Mouse (Mus musculus) intestine, embryonic 14.5 days (tissue): ENCODE measurements around the gene Tprn. TPM values are rescaled to one million over a fixed set of nuclear protein-coding genes. Genes with fewer than 3 reads are reported as not detected.
A peak's percentile ranks its signal among the peaks of the same experiment; 100 is the strongest.
"Not testable (repeated sequence)": the region's sequence is repeated elsewhere in the genome, so short reads cannot be mapped to it uniquely, and the experiment has no call there.

Experiments used
- ATAC-seq: fragments of 200-750 bp; cut with Nextera tagmentation; replicated peaks from 2 replicates; pipeline ENCODE4 v1.8.0; 2017; ENCODE audit warnings: low read depth, moderate number of reproducible peaks, moderate TSS enrichment, moderate library complexity; ENCODE audit not compliant: low FRiP score, low TSS enrichment
- DNase-seq: peaks from one replicate; pipeline ENCODE4 v3.0.0-alpha.2; 2018; ENCODE audit warnings: low spot score
- H3K27ac ChIP-seq: fragments of 300-500 bp; sonication (generic); 2 replicates; pipeline ENCODE4 v1.5.1; 2014; ENCODE audit warnings: low read depth, mild to moderate bottlenecking, control low read depth
- H3K27me3 ChIP-seq: fragments of 300-500 bp; sonication (generic); replicated peaks from 2 replicates; pipeline ENCODE4 v1.6.1; 2014; ENCODE audit warnings: low read length, control low read depth; ENCODE audit not compliant: control insufficient read depth, insufficient read depth
- H3K36me3 ChIP-seq: fragments of 300-500 bp; sonication (generic); 2 replicates; pipeline ENCODE4 v1.6.1; 2014; ENCODE audit warnings: low read length, control low read depth; ENCODE audit not compliant: control insufficient read depth, insufficient read depth
- H3K4me1 ChIP-seq: fragments of 300-500 bp; sonication (generic); replicated peaks from 2 replicates; pipeline ENCODE4 v1.6.1; 2014; ENCODE audit warnings: low read length, control low read depth, mixed read lengths; ENCODE audit not compliant: control insufficient read depth, insufficient read depth
- H3K4me2 ChIP-seq: fragments of 300-500 bp; sonication (generic); 2 replicates; pipeline ENCODE4 v1.6.1; 2014; ENCODE audit warnings: low read length
- H3K4me3 ChIP-seq: fragments of 300-500 bp; sonication (generic); 2 replicates; pipeline ENCODE4 v1.5.1; 2014; ENCODE audit warnings: low read depth, low read length, control low read depth, mixed read lengths
- H3K9ac ChIP-seq: fragments of 300-500 bp; sonication (generic); 2 replicates; pipeline ENCODE4 v1.6.1; 2014; ENCODE audit warnings: mild to moderate bottlenecking, low read length
- H3K9me3 ChIP-seq: fragments of 300-500 bp; sonication (generic); 2 replicates; pipeline ENCODE4 v1.6.1; 2016; ENCODE audit warnings: low read length, control low read depth; ENCODE audit not compliant: control insufficient read depth
- WGBS: fragments of 180-500 bp; shearing (Covaris S2); extraction: QIAGEN DNeasy Blood & Tissue Kit; methylation state at CpG from one replicate; pipeline ENCODE4 v1.1.7; 2014; 5-methylcytosine and 5-hydroxymethylcytosine counted together
- polyA plus RNA-seq: library from polyadenylated mRNA; unstranded; fragments of >200 nt; fragmentation: Nextera tagmentation; extraction: Ambion mirVana; gene quantifications from 2 replicates; pipeline ENCODE4 v1.2.1, GENCODE M21; 2014

Gene Tprn
- polyA plus RNA-seq, 1 experiment from 2014 or later = 7.8 TPM

- H3K27ac ChIP-seq, H3K9me3 ChIP-seq, ATAC-seq, H3K36me3 ChIP-seq, H3K27me3 ChIP-seq, DNase-seq: not testable (repeated sequence)
- peak overlapping the region; percentile 81; the same call in 1 of the 2 replicates for H3K9ac ChIP-seq
- H3K4me1 ChIP-seq = peaks cover 11% of the 10 kb centered on the region
- H3K4me2 ChIP-seq = peak overlapping the region; percentile 82
- WGBS = 60% methylated on average over 10 of the region's 12 CpGs
- H3K4me3 ChIP-seq = peak overlapping the region; percentile 81
Observed at GRCm38 (mm10) chr2:25256443-25257109, 5.8 kb upstream of the Tprn start.

DNA sequence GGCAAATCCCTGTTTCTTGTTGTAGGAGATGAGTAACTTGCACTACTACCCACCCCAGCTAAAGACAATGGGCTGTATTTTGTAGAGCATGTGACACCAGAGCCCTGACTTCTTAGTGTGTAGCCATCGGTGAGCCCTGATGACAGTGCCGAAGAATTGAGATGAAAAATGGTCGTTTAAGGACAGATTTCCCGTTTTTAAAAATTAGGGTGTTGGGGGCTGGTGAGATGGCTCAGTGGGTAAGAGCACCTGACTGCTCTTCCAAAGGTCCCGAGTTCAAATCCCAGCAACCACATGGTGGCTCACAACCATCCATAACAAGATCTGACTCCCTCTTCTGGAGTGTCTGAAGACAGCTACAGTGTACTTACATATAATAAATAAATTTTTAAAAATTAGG is 5.2 kb upstream of the Tprn start:
- not testable (repeated sequence) for H3K4me3 ChIP-seq, H3K9ac ChIP-seq, DNase-seq, H3K27ac ChIP-seq, H3K36me3 ChIP-seq, H3K9me3 ChIP-seq, ATAC-seq, H3K4me2 ChIP-seq, H3K27me3 ChIP-seq
- peaks cover 11% of the 10 kb centered on the region for H3K4me1 ChIP-seq
- 86% methylated on average over 5 of the region's 5 CpGs for WGBS

GRCm38 (mm10) chr2:25258887-25259286 is 3.5 kb upstream of the Tprn start:
- Histone ChIP-seq H3K4me2 (no peak overlapping the region), H3K27ac (no peak overlapping the region), H3K4me1 (peaks cover 16% of the 10 kb centered on the region), H3K9ac (no peak overlapping the region), H3K4me3 (no peak overlapping the region), H3K27me3 (peaks cover 5% of the 10 kb centered on the region; the same call in 1 of the 2 replicates), H3K9me3 (no peaks in the 10 kb centered on the region), H3K36me3 (no peaks in the 10 kb centered on the region)
- DNase-seq (no peak), ATAC-seq (no peak)
- 69% methylated on average over 2 of the region's 2 CpGs for WGBS

- 48% methylated on average over 12 of the region's 12 CpGs for WGBS
- H3K36me3 ChIP-seq = no peaks in the 10 kb centered on the region
- peaks cover 19% of the 10 kb centered on the region for H3K4me1 ChIP-seq
- H3K4me2 ChIP-seq = peak overlapping the region; percentile 76
- 0 out of 2 replicates have a peak overlapping the region, but pooled peaks have one; percentile 9 for H3K27ac ChIP-seq
- H3K9me3 ChIP-seq = no peaks in the 10 kb centered on the region
- H3K9ac ChIP-seq = no peak overlapping the region
- peaks cover 10% of the 10 kb centered on the region; the same call in 1 of the 2 replicates for H3K27me3 ChIP-seq
- no peak for DNase-seq
- no peak for ATAC-seq
- H3K4me3 ChIP-seq = peak overlapping the region; percentile 83
Observed at GRCm38 (mm10) chr2:25261870-25262269, 548 bp upstream of the Tprn start.

- Histone ChIP-seq H3K4me2 (peak overlapping the region; percentile 76), H3K27ac (no peak overlapping the region), H3K27me3 (peaks cover 10% of the 10 kb centered on the region; the same call in 1 of the 2 replicates), H3K9me3 (no peaks in the 10 kb centered on the region), H3K36me3 (no peaks in the 10 kb centered on the region), H3K4me1 (peaks cover 20% of the 10 kb centered on the region), H3K4me3 (peak overlapping the region; percentile 83), H3K9ac (peak overlapping the region; percentile 46)
- DNase-seq (no peak), ATAC-seq (0 out of 2 replicates have a peak, but pooled peaks have one; percentile 5)
- WGBS = under 1% methylated on average over 76 of the region's 82 CpGs
Observed at GRCm38 (mm10) chr2:25262795-25263622, 591 bp downstream of the Tprn start.

DNA sequence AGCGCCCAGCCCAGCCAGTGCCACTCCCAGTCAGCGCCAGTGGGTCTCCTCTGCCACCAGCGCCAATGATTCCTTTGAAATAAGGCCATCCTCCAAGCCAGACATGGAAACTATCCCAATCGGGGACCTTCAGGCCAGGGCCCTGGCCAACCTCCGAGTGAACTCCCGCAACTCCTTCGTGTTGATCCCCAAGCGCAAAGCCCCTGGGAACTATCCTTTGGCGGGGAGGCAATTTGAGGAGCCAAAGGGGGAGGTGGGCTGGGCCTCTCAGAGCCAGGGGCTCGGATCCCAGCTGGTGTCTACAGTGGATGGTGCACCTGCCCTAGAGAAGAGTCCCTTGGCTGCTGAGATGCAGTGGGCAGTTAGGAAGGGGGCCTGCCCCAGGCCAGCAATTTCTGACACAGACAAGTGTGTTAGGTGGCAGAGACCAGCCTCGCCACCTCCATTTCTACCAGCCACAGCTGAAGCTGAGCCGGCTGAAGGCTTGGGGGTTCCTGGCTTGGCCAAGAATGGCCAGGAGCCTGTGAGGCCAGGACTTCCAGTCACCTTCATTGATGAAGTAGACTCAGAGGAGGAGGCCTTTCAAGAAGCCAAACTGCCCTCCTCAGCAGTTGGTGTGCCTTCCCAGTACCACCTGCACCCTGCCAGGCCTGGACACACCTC is 1.3 kb downstream of the Tprn start:
- H3K9ac ChIP-seq = peak overlapping the region; percentile 46
- no peak for ATAC-seq
- peaks cover 5% of the 10 kb centered on the region; the same call in 1 of the 2 replicates for H3K36me3 ChIP-seq
- 22% methylated on average over 12 of the region's 12 CpGs for WGBS
- no peak overlapping the region for H3K27ac ChIP-seq
- peaks cover 10% of the 10 kb centered on the region; the same call in 1 of the 2 replicates for H3K27me3 ChIP-seq
- H3K4me2 ChIP-seq = peak overlapping the region; percentile 76
- H3K9me3 ChIP-seq = no peaks in the 10 kb centered on the region
- peak overlapping the region; percentile 83 for H3K4me3 ChIP-seq
- peaks cover 20% of the 10 kb centered on the region for H3K4me1 ChIP-seq
- no peak for DNase-seq

- peaks cover 7% of the 10 kb centered on the region; the same call in 1 of the 2 replicates for H3K36me3 ChIP-seq
- no peak overlapping the region for H3K4me2 ChIP-seq
- H3K9ac ChIP-seq = no peak overlapping the region
- H3K4me1 ChIP-seq = peaks cover 20% of the 10 kb centered on the region
- DNase-seq = no peak
- H3K27me3 ChIP-seq = peaks cover 10% of the 10 kb centered on the region; the same call in 1 of the 2 replicates
- ATAC-seq = no peak
- H3K9me3 ChIP-seq = no peaks in the 10 kb centered on the region
- no peak overlapping the region for H3K4me3 ChIP-seq
- WGBS = 73% methylated on average over 5 of the region's 5 CpGs
- no peak overlapping the region for H3K27ac ChIP-seq
Observed at GRCm38 (mm10) chr2:25264286-25264660, 1.9 kb downstream of the Tprn start.

- Histone ChIP-seq H3K36me3 (peaks cover 13% of the 10 kb centered on the region), H3K27me3 (peaks cover 10% of the 10 kb centered on the region; the same call in 1 of the 2 replicates), H3K4me2 (peak overlapping the region; percentile 27; the same call in 1 of the 2 replicates), H3K4me1 (peaks cover 20% of the 10 kb centered on the region), H3K27ac (no peak overlapping the region), H3K4me3 (no peak overlapping the region), H3K9ac (no peak overlapping the region), H3K9me3 (no peaks in the 10 kb centered on the region)
- DNase-seq (no peak), ATAC-seq (no peak)
- WGBS = 80% methylated on average over 3 of the region's 3 CpGs
Observed at GRCm38 (mm10) chr2:25264851-25265250, 2.4 kb downstream of the Tprn start.
